12 mouse cellular contexts compared by ENCODE assay signal in the genomic region with DNA sequence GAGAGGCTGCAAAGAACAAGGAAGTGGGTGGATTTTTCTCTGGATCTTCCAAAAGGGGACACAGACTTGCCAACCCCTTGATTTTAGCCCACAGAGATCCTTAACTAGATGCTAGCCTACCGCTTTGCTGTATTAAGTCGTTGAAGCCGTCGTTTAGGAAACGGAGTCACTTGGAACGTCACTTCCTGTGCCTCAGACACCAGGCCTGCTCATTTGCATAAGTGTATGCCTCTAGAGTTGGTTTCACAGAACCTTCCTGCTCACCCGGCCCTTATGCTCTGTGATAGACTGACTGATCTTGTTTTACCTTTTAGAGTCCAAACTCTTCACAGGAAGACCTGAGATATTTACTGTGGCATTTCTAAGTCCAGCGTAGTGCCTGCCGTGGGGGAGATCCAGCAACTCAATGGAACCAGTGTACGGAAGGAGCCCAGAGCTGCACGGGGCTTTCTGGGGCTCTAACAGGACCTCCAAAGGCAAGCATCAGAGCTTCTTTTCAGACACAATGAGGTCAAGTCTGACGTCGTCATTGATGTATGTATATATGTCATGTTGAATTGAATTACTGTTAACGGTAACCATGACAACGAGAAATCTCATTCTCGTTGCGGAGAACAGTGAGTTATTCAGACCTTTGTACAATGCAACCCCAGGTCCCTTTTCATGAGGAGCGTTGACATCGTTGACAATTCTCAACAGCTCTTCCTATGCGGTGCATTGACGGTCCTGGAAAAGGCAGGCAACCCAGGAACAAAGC.
DNase-seq lines count a peak whose midpoint lies in the region; ATAC-seq and TF ChIP-seq lines count a peak whose summit lies in the region.
"Had no signal": no experiment of that assay in that cellular context is flagged by ENCODE, and none has a peak within 500 bp of the region (broad histone marks: within the 10 kb centered on the region; RNA-seq: fewer than 3 reads in every experiment).

No protein-coding gene starts in this region.

- H3K4me2 ChIP-seq in hindbrain, embryonic 12.5 days (replicated peaks), result peak overlapping the region; percentile 24; the same call in 1 of the 2 replicates
- H3K4me2 ChIP-seq in midbrain, postnatal 0 days (ENCODE audit: low read depth, low read length, poor library complexity, severe bottlenecking), result peak overlapping the region; percentile 20; the same call in 1 of the 2 replicates

- H3K27ac ChIP-seq in hindbrain, embryonic 12.5 days, result peak overlapping the region; percentile 64; the same call in 1 of the 2 replicates
- peak overlapping the region; percentile 67 for H3K27ac ChIP-seq in midbrain, postnatal 0 days (ENCODE audit: low read depth, low read length)

- 54% methylated on average over 21 of the region's 21 CpGs for WGBS in hindbrain, embryonic 12.5 days
- WGBS in midbrain, postnatal 0 days, result 41% methylated on average over 21 of the region's 21 CpGs

- H3K4me3 ChIP-seq in hindbrain, embryonic 12.5 days, result no peak overlapping the region
- no peak overlapping the region for H3K4me3 ChIP-seq in midbrain, postnatal 0 days (ENCODE audit: low read depth, low read length)

- no peaks in the 10 kb centered on the region for H3K27me3 ChIP-seq in hindbrain, embryonic 12.5 days
- H3K27me3 ChIP-seq in midbrain, postnatal 0 days (ENCODE audit: insufficient read depth, low read length), result no peaks in the 10 kb centered on the region

- peaks cover 14% of the 10 kb centered on the region; the same call in 1 of the 2 replicates for H3K4me1 ChIP-seq in hindbrain, embryonic 12.5 days
- H3K4me1 ChIP-seq in midbrain, postnatal 0 days (ENCODE audit: insufficient read depth, low read length), result 0 out of 2 replicates have a peak, but pooled peaks cover 3% of the 10 kb centered on the region

- no peaks in the 10 kb centered on the region for H3K9me3 ChIP-seq in hindbrain, embryonic 12.5 days (replicated peaks)
- no peaks in the 10 kb centered on the region for H3K9me3 ChIP-seq in midbrain, postnatal 0 days (ENCODE audit: low read length)

- peak; percentile 56 for DNase-seq in embryo, embryonic 10 days (ENCODE audit: low spot score)
- DNase-seq in embryo, embryonic 9.5 days (ENCODE audit: extremely low spot score), result no peak
- peak; percentile 52 for DNase-seq in embryo, embryonic 11 days
- peak; percentile 75 for DNase-seq in midbrain, postnatal 0 days (ENCODE audit: low spot score)
- DNase-seq in gastrocnemius, adult 8-10 months (ENCODE audit: low spot score in 2 of 2), result no peak
- DNase-seq in right cerebral cortex, postnatal 4 days, result no peak
- DNase-seq: gastrocnemius, postnatal 36 days; layer of hippocampus, adult 9-11 months; liver; lung, postnatal 36 days had no signal

- peak; percentile 74 for ATAC-seq in hindbrain, embryonic 12.5 days (ENCODE audit: low FRiP score)
- ATAC-seq in midbrain, postnatal 0 days (ENCODE audit: low FRiP score), result peak; percentile 87
- ATAC-seq in erythroid progenitor cell, adult 5-6 weeks (replicated peaks; ENCODE audit: low FRiP score, poor library complexity, severe bottlenecking), result no peak

- H3K9ac ChIP-seq in hindbrain, embryonic 12.5 days, result no peak overlapping the region
- no peak overlapping the region for H3K9ac ChIP-seq in midbrain, postnatal 0 days (replicated peaks; ENCODE audit: low read length, poor library complexity, severe bottlenecking)

- TF ChIP-seq CTCF in midbrain, postnatal 0 days (IDR thresholded peaks at IDR 0.05), result no peak

- no peaks in the 10 kb centered on the region for H3K36me3 ChIP-seq in hindbrain, embryonic 12.5 days
- no peaks in the 10 kb centered on the region for H3K36me3 ChIP-seq in midbrain, postnatal 0 days (ENCODE audit: insufficient read depth, low read length)

Comparison
In these comparisons a context has a peak if more than half of its experiments do, and no peak if none do; other contexts are left out.
1. DNase-seq: peak in embryo, embryonic 10 days (single experiment), embryo, embryonic 11 days (single experiment) and midbrain, postnatal 0 days (single experiment); none in embryo, embryonic 9.5 days (single experiment), gastrocnemius, adult 8-10 months (0 of 2) and right cerebral cortex, postnatal 4 days (single experiment).